Mouse (Mus musculus) intestine, embryonic 16.5 days (tissue): Measurements from ENCODE around the gene Dpysl5. TPM values are rescaled to one million over a fixed set of nuclear protein-coding genes. Genes with fewer than 3 reads are reported as not detected.

Experiments used
- ATAC-seq: fragments of 200-750 bp; cut with Nextera tagmentation; 2 replicates; pipeline ENCODE4 v1.8.0; 2017; ENCODE audit warnings: moderate TSS enrichment, moderate library complexity
- H3K27ac ChIP-seq: fragments of 300-500 bp; sonication (generic); 2 replicates; pipeline ENCODE4 v1.5.1; 2014; ENCODE audit warnings: mild to moderate bottlenecking, low read length
- H3K27me3 ChIP-seq: fragments of 300-500 bp; sonication (generic); replicated peaks from 2 replicates; pipeline ENCODE4 v1.6.1; 2014; ENCODE audit warnings: low read length, control low read depth, mixed read lengths; ENCODE audit not compliant: control insufficient read depth, insufficient read depth
- H3K36me3 ChIP-seq: fragments of 300-500 bp; sonication (generic); 2 replicates; pipeline ENCODE4 v1.6.1; 2014; ENCODE audit warnings: low read length, control low read depth; ENCODE audit not compliant: control insufficient read depth, insufficient read depth
- H3K4me1 ChIP-seq: fragments of 300-500 bp; sonication (generic); 2 replicates; pipeline ENCODE4 v1.6.1; 2014; ENCODE audit warnings: low read length, control low read depth, mixed read lengths; ENCODE audit not compliant: control insufficient read depth, insufficient read depth
- H3K4me2 ChIP-seq: fragments of 300-500 bp; sonication (generic); 2 replicates; pipeline ENCODE4 v1.6.1; 2014; ENCODE audit warnings: low read depth, low read length, control low read depth
- H3K4me3 ChIP-seq: fragments of 300-500 bp; sonication (generic); 2 replicates; pipeline ENCODE4 v1.5.1; 2014; ENCODE audit warnings: mild to moderate bottlenecking, low read length
- H3K9ac ChIP-seq: fragments of 300-500 bp; sonication (generic); 2 replicates; pipeline ENCODE4 v1.6.1; 2014; ENCODE audit warnings: low read depth, low read length
- H3K9me3 ChIP-seq: fragments of 300-500 bp; sonication (generic); 2 replicates; pipeline ENCODE4 v1.6.1; 2016; ENCODE audit warnings: low read length, control low read depth; ENCODE audit not compliant: control insufficient read depth
- WGBS: fragments of 180-500 bp; shearing (Covaris S2); extraction: QIAGEN DNeasy Blood & Tissue Kit; methylation state at CpG from one replicate; pipeline ENCODE4 v1.1.7; 2014; 5-methylcytosine and 5-hydroxymethylcytosine counted together
- polyA plus RNA-seq: library from polyadenylated mRNA; unstranded; fragments of >200 nt; fragmentation: Nextera tagmentation; extraction: Ambion mirVana; gene quantifications from 2 replicates; pipeline ENCODE4 v1.2.1, GENCODE M21; 2015

The Dpysl5 gene
- polyA plus RNA-seq, 1 experiment from 2014 or later = 5.7 TPM

GRCm38 (mm10) chr5:30749582-30750311, 38.4 kb downstream of the Dpysl5 start:
- no peak overlapping the region for H3K27ac ChIP-seq
- H3K27me3 ChIP-seq = no peaks in the 10 kb centered on the region
- no peaks in the 10 kb centered on the region for H3K4me1 ChIP-seq
- H3K36me3 ChIP-seq = no peaks in the 10 kb centered on the region
- H3K4me3 ChIP-seq = no peak overlapping the region
- 70% methylated on average over 12 of the region's 12 CpGs for WGBS
- ATAC-seq = no peak
- H3K9ac ChIP-seq = no peak overlapping the region
- H3K4me2 ChIP-seq = no peak overlapping the region
- H3K9me3 ChIP-seq = no peaks in the 10 kb centered on the region

GRCm38 (mm10) chr5:30751071-30751470, 39.7 kb downstream of the Dpysl5 start:
- 73% methylated on average over 5 of the region's 5 CpGs for WGBS
- Histone ChIP-seq H3K4me2 (no peak overlapping the region), H3K9me3 (no peaks in the 10 kb centered on the region), H3K27ac (no peak overlapping the region), H3K4me1 (no peaks in the 10 kb centered on the region), H3K36me3 (no peaks in the 10 kb centered on the region), H3K9ac (no peak overlapping the region), H3K27me3 (no peaks in the 10 kb centered on the region), H3K4me3 (no peak overlapping the region)
- ATAC-seq = no peak

GRCm38 (mm10) chr5:30753128-30753527, 41.8 kb downstream of the Dpysl5 start:
- Histone ChIP-seq H3K9me3 (no peaks in the 10 kb centered on the region), H3K27me3 (no peaks in the 10 kb centered on the region), H3K9ac (no peak overlapping the region), H3K4me3 (no peak overlapping the region), H3K4me1 (no peaks in the 10 kb centered on the region), H3K36me3 (no peaks in the 10 kb centered on the region), H3K27ac (no peak overlapping the region), H3K4me2 (no peak overlapping the region)
- ATAC-seq = no peak
- WGBS = 78% methylated on average over 4 of the region's 4 CpGs

- H3K4me3 ChIP-seq = no peak overlapping the region
- H3K27me3 ChIP-seq = no peaks in the 10 kb centered on the region
- no peak overlapping the region for H3K9ac ChIP-seq
- 23% methylated on average over 5 of the region's 5 CpGs for WGBS
- no peaks in the 10 kb centered on the region for H3K9me3 ChIP-seq
- H3K4me1 ChIP-seq = no peaks in the 10 kb centered on the region
- ATAC-seq = peak; percentile 74
- H3K4me2 ChIP-seq = peak overlapping the region; percentile 30; the same call in 1 of the 2 replicates
- no peak overlapping the region for H3K27ac ChIP-seq
- H3K36me3 ChIP-seq = no peaks in the 10 kb centered on the region
Measured at GRCm38 (mm10) chr5:30755215-30755614, 43.9 kb downstream of the Dpysl5 start.

GRCm38 (mm10) chr5:30762815-30763510, 51.6 kb downstream of the Dpysl5 start:
- Histone ChIP-seq H3K9ac (no peak overlapping the region), H3K4me1 (peaks cover 5% of the 10 kb centered on the region; the same call in 1 of the 2 replicates), H3K27ac (no peak overlapping the region), H3K4me3 (no peak overlapping the region), H3K9me3 (no peaks in the 10 kb centered on the region), H3K27me3 (no peaks in the 10 kb centered on the region), H3K36me3 (no peaks in the 10 kb centered on the region), H3K4me2 (no peak overlapping the region)
- WGBS = 66% methylated on average over 14 of the region's 14 CpGs
- no peak for ATAC-seq

GRCm38 (mm10) chr5:30763511-30763830, 52.1 kb downstream of the Dpysl5 start:
- WGBS = 85% methylated on average over 5 of the region's 5 CpGs
- no peak overlapping the region for H3K4me3 ChIP-seq
- no peaks in the 10 kb centered on the region for H3K36me3 ChIP-seq
- H3K27ac ChIP-seq = no peak overlapping the region
- H3K9me3 ChIP-seq = no peaks in the 10 kb centered on the region
- ATAC-seq = no peak
- H3K27me3 ChIP-seq = no peaks in the 10 kb centered on the region
- H3K9ac ChIP-seq = no peak overlapping the region
- no peak overlapping the region for H3K4me2 ChIP-seq
- peaks cover 10% of the 10 kb centered on the region for H3K4me1 ChIP-seq

GRCm38 (mm10) chr5:30765596-30766370, 54.4 kb downstream of the Dpysl5 start:
- no peak overlapping the region for H3K9ac ChIP-seq
- ATAC-seq = no peak
- H3K36me3 ChIP-seq = no peaks in the 10 kb centered on the region
- H3K27ac ChIP-seq = no peak overlapping the region
- no peak overlapping the region for H3K4me3 ChIP-seq
- no peak overlapping the region for H3K4me2 ChIP-seq
- H3K4me1 ChIP-seq = peaks cover 18% of the 10 kb centered on the region
- no peaks in the 10 kb centered on the region for H3K9me3 ChIP-seq
- no peaks in the 10 kb centered on the region for H3K27me3 ChIP-seq
- 76% methylated on average over 12 of the region's 12 CpGs for WGBS

GRCm38 (mm10) chr5:30768082-30768481, 56.7 kb downstream of the Dpysl5 start:
- H3K4me2 ChIP-seq = no peak overlapping the region
- WGBS = 65% methylated on average over 4 of the region's 4 CpGs
- no peaks in the 10 kb centered on the region for H3K36me3 ChIP-seq
- H3K27me3 ChIP-seq = no peaks in the 10 kb centered on the region
- H3K27ac ChIP-seq = no peak overlapping the region
- peak overlapping the region; percentile 42; the same call in 1 of the 2 replicates for H3K9ac ChIP-seq
- ATAC-seq = 0 out of 2 replicates have a peak, but pooled peaks have one; percentile 12
- H3K4me1 ChIP-seq = peaks cover 15% of the 10 kb centered on the region
- no peak overlapping the region for H3K4me3 ChIP-seq
- H3K9me3 ChIP-seq = no peaks in the 10 kb centered on the region

GRCm38 (mm10) chr5:30768598-30768997, 57.2 kb downstream of the Dpysl5 start:
- ATAC-seq = peak; percentile 82
- Histone ChIP-seq H3K4me2 (no peak overlapping the region), H3K9ac (no peak overlapping the region), H3K36me3 (no peaks in the 10 kb centered on the region), H3K27ac (no peak overlapping the region), H3K4me3 (no peak overlapping the region), H3K9me3 (no peaks in the 10 kb centered on the region), H3K27me3 (no peaks in the 10 kb centered on the region), H3K4me1 (peaks cover 14% of the 10 kb centered on the region)
- 22% methylated on average over 9 of the region's 9 CpGs for WGBS
